Mouse (Mus musculus) stomach, postnatal 0 days (tissue): ENCODE results near the gene Shd.

Experiments
- CTCF ChIP-seq: IDR thresholded peaks from 2 replicates; pipeline ENCODE4 v1.5.1; 2016; ENCODE audit warnings: antibody characterized with exemption, low read depth, mild to moderate bottlenecking, moderate library complexity
- EP300 ChIP-seq: optimal IDR thresholded peaks from 2 replicates; pipeline ENCODE3; 2016; ENCODE audit warnings: antibody characterized with exemption

GRCm38 (mm10) chr17:55976255-55976862, 6.1 kb downstream of the Shd start:
- peak; percentile 86 for TF ChIP-seq CTCF
- TF ChIP-seq EP300 = no peak
